Mouse (Mus musculus) cerebral cortex, adult 2 months (tissue): Measurements from ENCODE around the gene Cyp2u1.

ENCODE experiments used
- WGBS: fragments of 180-500 bp; shearing (Covaris S2); methylation state at CpG from one replicate; pipeline ENCODE4 v1.1.7; 2018; 5-methylcytosine and 5-hydroxymethylcytosine counted together

The Cyp2u1 gene

GRCm38 (mm10) chr3:131302452-131303319, at the start of gene Cyp2u1:
Gene Cyp2u1 (minus strand): TSS chr3:131303227.
- under 1% methylated on average over 71 of the region's 71 CpGs for WGBS

GRCm38 (mm10) chr3:131350539-131350938, 47.5 kb upstream of the Cyp2u1 start:
- whole genome bisulfite sequencing, result 91% methylated on average over 7 of the region's 7 CpGs

GRCm38 (mm10) chr3:131349013-131349412, 46.0 kb upstream of the Cyp2u1 start:
- 92% methylated on average over 6 of the region's 6 CpGs for WGBS

- 78% methylated on average over 3 of the region's 3 CpGs for WGBS
These were observed 45.5 kb upstream of the Cyp2u1 start for GRCm38 (mm10) chr3:131348579-131348950.

- WGBS, result 68% methylated on average over 6 of the region's 6 CpGs
These were observed 45.0 kb upstream of the Cyp2u1 start for GRCm38 (mm10) chr3:131347831-131348578.

- WGBS, result 91% methylated on average over 6 of the region's 6 CpGs
These were observed 42.9 kb upstream of the Cyp2u1 start for GRCm38 (mm10) chr3:131345903-131346302.

- WGBS, result 94% methylated on average over 6 of the region's 6 CpGs
These were observed 40.3 kb upstream of the Cyp2u1 start for GRCm38 (mm10) chr3:131343311-131343710.

GRCm38 (mm10) chr3:131340885-131341284, 37.9 kb upstream of the Cyp2u1 start:
- 65% methylated on average over 3 of the region's 3 CpGs for WGBS

- 53% methylated on average over 4 of the region's 4 CpGs for WGBS
These were observed 36.3 kb upstream of the Cyp2u1 start for GRCm38 (mm10) chr3:131339280-131339679.

GRCm38 (mm10) chr3:131337749-131338148, 34.7 kb upstream of the Cyp2u1 start:
- 97% methylated on average over 7 of the region's 7 CpGs for WGBS

- WGBS, result 69% methylated on average over 8 of the region's 8 CpGs
These were observed 33.6 kb upstream of the Cyp2u1 start for GRCm38 (mm10) chr3:131336629-131337028.

GRCm38 (mm10) chr3:131335117-131335547, 32.1 kb upstream of the Cyp2u1 start:
- 76% methylated on average over 8 of the region's 8 CpGs for WGBS

- 61% methylated on average over 7 of the region's 7 CpGs for WGBS
These were observed 24.2 kb upstream of the Cyp2u1 start for GRCm38 (mm10) chr3:131327189-131327588.

- WGBS, result 89% methylated on average over 4 of the region's 4 CpGs
These were observed 23.6 kb upstream of the Cyp2u1 start for GRCm38 (mm10) chr3:131326637-131327036.

GRCm38 (mm10) chr3:131322081-131322815, 19.2 kb upstream of the Cyp2u1 start:
- WGBS, result 80% methylated on average over 14 of the region's 14 CpGs

- 4% methylated on average over 3 of the region's 3 CpGs for WGBS
These were observed 17.2 kb upstream of the Cyp2u1 start for GRCm38 (mm10) chr3:131320184-131320583.

GRCm38 (mm10) chr3:131318211-131318610, 15.2 kb upstream of the Cyp2u1 start:
- WGBS, result 62% methylated on average over 2 of the region's 2 CpGs

GRCm38 (mm10) chr3:131317126-131317525, 14.1 kb upstream of the Cyp2u1 start:
- WGBS, result 92% methylated on average over 1 of the region's 1 CpGs

GRCm38 (mm10) chr3:131315957-131316510, 13.0 kb upstream of the Cyp2u1 start:
- 69% methylated on average over 4 of the region's 4 CpGs for WGBS

- 93% methylated on average over 9 of the region's 9 CpGs for WGBS
These were observed 9.3 kb upstream of the Cyp2u1 start for GRCm38 (mm10) chr3:131312340-131312739.

- WGBS, result 91% methylated on average over 4 of the region's 4 CpGs
These were observed 7.5 kb upstream of the Cyp2u1 start for GRCm38 (mm10) chr3:131310572-131310971.

- 87% methylated on average over 3 of the region's 3 CpGs for WGBS
These were observed 4.8 kb upstream of the Cyp2u1 start for GRCm38 (mm10) chr3:131307811-131308210.
